Mouse (Mus musculus): ENCODE results near the gene Fhit. TPM values are rescaled to one million over a fixed set of nuclear protein-coding genes. Genes with fewer than 3 reads are reported as not detected.

Gene Fhit
- polyA plus RNA-seq, 1 experiment = 6.7 TPM

DNA sequence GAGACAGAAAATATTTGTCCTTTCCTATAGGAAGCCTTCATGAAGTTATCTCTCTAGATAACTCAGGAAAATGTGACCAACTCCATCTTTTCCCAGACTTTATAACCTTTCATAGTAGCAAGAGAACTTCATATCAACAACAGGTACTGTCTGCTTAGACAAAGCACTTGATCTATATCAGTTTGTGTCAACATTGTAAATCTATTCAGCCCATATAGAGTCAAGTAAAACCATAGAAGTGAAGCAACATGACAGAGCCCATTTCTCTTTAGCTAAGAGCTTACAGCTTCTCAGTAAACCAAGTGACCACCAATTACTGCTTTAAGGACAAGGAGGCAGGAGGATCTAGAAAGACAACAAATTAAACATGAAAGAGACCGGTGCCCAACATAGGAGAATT, 725.6 kb downstream of the Fhit start:
- Histone ChIP-seq H3K27ac (replicated peaks; ENCODE audit: low read depth, low read length) (no peak overlapping the region), H3K4me3 (ENCODE audit: insufficient read depth, low read depth, low read length) (no peak overlapping the region), H3K4me1 (ENCODE audit: control insufficient read depth, insufficient read depth, insufficient read length, low read length) (no peaks in the 10 kb centered on the region)

DNA sequence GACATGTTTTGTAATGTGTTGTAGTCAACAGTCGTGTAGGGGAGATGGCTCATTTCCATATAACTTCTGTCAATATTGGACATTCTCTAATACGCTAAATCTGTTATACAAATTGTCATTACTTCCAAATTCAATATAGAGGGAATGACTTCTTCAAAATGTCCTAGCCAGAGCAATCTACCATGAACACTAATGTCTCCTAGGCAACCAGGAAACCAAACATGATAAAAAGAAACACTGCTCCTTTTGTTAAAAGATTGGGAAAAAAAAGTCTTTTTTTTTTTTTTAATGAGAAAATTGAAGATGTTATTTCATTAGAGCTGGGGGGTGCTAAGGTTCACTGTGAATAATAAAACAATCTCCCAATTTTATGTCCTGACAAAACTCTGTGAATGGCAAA, 729.3 kb downstream of the Fhit start:
- Histone ChIP-seq H3K4me3 (ENCODE audit: insufficient read depth, low read depth, low read length) (no peak overlapping the region), H3K4me1 (ENCODE audit: control insufficient read depth, insufficient read depth, insufficient read length, low read length) (no peaks in the 10 kb centered on the region), H3K27ac (replicated peaks; ENCODE audit: low read depth, low read length) (no peak overlapping the region)

DNA sequence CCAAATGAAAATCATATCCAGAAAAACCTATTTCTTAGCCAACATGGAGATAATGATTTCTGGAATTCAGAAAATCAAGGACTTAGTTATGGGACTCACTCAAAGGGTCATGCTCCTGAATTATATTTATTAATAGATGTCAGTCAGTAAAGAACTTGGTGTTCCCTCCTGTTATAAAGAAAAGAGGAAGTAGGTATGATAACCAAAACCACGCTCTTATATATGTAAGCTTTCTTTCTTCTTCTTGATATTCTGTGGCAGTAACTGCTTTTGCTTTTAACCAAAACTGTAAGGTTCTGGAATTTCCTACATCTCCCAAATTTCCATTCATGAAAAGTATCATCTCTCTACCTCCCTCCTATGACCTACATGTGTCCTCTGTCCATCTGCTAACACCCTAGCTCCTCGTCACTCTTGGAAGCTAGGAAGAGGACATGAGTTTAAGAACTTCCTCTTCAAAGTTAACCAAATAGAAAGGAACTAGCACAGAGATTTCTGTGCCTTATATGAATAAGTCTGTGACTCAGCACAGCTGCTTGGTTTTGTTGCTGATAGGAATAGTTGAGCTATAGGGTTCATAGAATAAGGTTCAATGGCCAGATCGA, 731.3 kb downstream of the Fhit start:
- Histone ChIP-seq H3K4me3 (ENCODE audit: insufficient read depth, low read depth, low read length) (no peak overlapping the region), H3K27ac (replicated peaks; ENCODE audit: low read depth, low read length) (no peak overlapping the region; the same call in 1 of the 2 replicates), H3K4me1 (ENCODE audit: control insufficient read depth, insufficient read depth, insufficient read length, low read length) (no peaks in the 10 kb centered on the region)

DNA sequence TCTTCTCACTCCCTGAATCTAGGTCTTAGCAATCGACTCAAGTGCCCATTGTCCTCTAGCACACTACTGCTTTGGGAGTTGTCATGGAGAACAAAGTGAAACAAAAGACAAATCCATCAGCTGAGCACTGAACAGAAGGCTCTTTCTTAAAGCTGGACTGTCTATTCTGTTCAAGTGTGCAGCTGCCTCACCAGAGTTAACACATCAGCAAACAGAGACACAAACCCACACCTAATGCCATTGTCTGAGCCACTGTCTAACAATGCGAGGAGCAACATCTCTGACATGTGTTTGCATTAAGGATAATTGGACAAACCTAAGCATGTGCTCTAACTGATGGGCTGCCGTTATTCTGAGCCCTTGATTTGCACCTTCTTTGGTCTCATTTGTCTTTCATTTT, 738.3 kb downstream of the Fhit start:
- Histone ChIP-seq H3K4me3 (ENCODE audit: insufficient read depth, low read depth, low read length) (no peak overlapping the region), H3K4me1 (ENCODE audit: control insufficient read depth, insufficient read depth, insufficient read length, low read length) (no peaks in the 10 kb centered on the region), H3K27ac (replicated peaks; ENCODE audit: low read depth, low read length) (no peak overlapping the region)

DNA sequence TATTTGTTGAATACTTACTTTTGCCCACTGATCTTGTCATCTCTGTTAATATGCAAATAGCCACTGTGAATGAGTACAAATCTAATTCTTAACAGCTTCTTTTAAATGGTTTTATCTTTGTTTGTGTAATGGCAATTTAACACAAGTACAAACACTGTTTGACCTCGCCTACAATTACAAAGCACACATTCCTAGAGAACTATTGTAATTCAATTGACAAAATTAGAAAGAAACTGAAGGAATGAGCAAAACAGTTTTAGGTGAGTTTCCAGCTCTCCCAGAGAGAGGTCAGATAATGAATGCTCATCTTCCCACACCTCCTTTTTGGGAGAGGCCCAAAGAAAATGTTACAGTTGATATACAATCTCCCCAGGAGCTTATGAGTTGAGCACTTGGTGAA, 739.6 kb downstream of the Fhit start:
- no peak overlapping the region for H3K4me3 ChIP-seq (ENCODE audit: insufficient read depth, low read depth, low read length)
- no peak overlapping the region for H3K27ac ChIP-seq (replicated peaks; ENCODE audit: low read depth, low read length)
- no peaks in the 10 kb centered on the region for H3K4me1 ChIP-seq (ENCODE audit: control insufficient read depth, insufficient read depth, insufficient read length, low read length)

DNA sequence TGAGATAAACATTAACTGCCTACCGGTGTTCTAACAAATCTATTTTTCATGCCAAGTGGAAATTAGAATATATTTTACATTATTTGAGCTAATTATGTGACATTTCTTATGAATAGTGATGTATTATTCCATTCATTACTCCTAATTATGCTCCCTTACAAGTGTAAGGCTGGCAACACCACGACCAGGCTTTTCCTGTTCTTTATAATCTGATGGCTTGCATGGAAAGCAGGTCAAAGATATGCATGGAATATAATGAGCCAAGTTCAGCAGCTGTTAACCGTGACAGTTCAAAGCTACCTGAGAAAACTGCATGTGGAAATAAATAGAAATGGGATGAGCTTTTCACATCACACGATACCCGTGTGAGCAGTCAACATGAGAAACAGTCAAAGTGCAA, 746.8 kb downstream of the Fhit start:
- H3K4me1 ChIP-seq (ENCODE audit: control insufficient read depth, insufficient read depth, insufficient read length, low read length) = no peaks in the 10 kb centered on the region
- H3K4me3 ChIP-seq (ENCODE audit: insufficient read depth, low read depth, low read length) = no peak overlapping the region
- no peak overlapping the region for H3K27ac ChIP-seq (replicated peaks; ENCODE audit: low read depth, low read length)

DNA sequence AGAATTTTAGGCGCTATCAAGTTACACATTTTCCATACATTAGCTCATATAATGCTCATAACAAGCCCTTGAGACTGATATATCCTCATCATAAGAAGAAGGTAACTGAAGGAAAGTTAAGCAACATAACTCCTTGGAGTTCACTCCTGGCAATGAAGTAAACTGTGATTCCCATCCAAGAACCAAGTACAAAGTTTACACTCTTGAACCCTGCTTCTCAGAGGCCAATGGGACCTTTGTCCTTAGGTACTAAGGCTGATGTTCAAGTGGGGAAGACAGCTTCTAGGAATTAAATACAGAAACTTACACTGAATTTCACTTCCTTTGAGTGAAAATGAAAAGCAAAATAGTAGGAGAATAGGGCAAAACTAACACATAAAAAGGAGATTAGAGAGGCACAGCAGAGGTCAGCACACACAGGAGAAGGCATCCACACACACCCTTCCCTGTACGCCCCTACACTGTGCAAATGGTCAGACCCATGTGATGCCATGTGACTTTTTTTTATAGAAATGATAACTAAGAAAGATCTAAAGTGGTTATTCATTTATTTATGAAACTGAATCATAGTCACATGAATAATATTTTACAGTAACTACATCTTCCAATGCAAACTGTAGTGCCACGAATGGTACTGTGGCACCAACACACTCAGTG, 752.4 kb downstream of the Fhit start:
- H3K27ac ChIP-seq (replicated peaks; ENCODE audit: low read depth, low read length) = no peak overlapping the region
- H3K4me3 ChIP-seq (ENCODE audit: insufficient read depth, low read depth, low read length) = no peak overlapping the region
- no peaks in the 10 kb centered on the region for H3K4me1 ChIP-seq (ENCODE audit: control insufficient read depth, insufficient read depth, insufficient read length, low read length)

DNA sequence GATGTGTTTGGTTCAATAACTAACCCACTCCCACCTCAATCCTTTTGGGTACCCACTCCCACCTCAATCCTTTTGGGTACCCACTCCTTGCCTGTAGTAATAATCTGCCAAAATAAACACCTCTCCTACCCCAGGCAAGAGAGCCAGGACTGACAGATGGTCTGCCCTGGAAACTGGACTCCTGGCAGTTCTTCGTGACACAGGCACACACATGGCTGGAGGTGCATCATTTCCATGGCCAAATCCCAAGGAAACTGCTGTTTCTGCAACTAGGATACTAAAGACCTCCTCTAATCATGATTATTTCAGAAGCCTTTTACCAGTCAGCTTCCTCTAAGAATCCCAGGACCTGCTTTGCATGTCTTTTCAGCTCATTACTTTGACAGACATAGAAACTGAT, 756.5 kb downstream of the Fhit start:
- H3K4me3 ChIP-seq (ENCODE audit: insufficient read depth, low read depth, low read length) = no peak overlapping the region
- H3K27ac ChIP-seq (replicated peaks; ENCODE audit: low read depth, low read length) = no peak overlapping the region
- no peaks in the 10 kb centered on the region for H3K4me1 ChIP-seq (ENCODE audit: control insufficient read depth, insufficient read depth, insufficient read length, low read length)

DNA sequence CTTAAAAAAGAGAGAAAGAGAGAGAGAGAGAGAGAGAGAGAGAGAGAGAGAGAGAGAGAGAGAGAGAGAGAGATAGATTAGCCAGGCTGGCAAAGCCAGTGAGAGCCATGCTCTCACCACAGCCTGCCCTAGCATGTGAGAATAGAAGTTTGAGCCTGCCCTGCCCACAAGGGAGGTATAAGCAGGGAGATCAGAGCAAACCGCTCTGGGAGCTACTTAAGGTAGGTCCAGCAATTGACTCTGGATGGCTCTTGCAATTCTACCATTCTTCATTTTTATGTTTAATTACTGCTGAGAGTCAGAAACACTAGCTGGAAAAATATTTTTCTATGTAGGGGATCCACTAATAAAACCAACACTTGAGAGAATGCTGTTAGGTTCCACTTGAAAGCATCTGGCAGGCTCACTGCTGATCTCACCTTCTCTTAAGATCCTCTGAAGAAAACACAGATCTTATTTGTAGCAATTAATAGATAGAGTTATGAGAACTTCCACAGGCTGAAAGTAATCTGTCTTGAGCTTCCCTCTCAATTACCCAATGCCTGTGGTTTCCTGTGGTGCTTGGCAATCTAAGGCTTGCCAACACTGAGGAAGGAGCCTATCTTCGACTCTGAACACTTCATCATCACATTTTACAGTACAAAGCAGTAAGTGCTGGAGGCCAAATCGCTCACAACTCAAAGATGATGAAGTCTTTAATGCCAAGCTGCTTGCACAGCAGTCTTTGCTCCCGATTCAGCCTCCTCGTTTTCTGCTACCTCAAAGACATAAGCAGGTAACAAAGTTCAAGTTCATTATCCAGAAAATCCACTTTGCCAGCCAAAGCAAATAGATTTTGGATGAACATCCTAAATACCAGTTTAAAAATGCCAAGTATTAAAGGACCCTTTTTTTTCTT, 793.8 kb downstream of the Fhit start:
- Histone ChIP-seq H3K4me3 (ENCODE audit: insufficient read depth, low read depth, low read length) (no peak overlapping the region), H3K27ac (replicated peaks; ENCODE audit: low read depth, low read length) (no peak overlapping the region), H3K4me1 (ENCODE audit: control insufficient read depth, insufficient read depth, insufficient read length, low read length) (no peaks in the 10 kb centered on the region)

DNA sequence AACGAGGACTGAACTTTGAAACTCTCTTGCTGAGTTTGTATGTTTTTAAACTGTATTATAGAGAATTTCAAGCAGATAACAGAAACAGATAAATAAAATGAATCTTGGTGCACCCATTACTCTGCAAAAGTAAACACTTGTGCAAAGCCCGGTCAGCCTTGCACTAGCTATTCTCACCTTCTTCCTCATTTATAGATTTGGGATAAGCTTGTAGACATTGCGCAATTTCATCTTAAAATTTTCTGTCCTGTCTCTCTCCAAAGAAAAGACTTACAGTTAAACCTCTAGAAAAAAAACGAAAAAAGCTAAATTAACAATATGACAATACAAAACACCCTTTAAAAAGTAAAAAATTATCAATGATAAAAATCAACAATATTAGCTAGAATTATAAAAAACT, 795.0 kb downstream of the Fhit start:
- Histone ChIP-seq H3K4me3 (ENCODE audit: insufficient read depth, low read depth, low read length) (no peak overlapping the region), H3K4me1 (ENCODE audit: control insufficient read depth, insufficient read depth, insufficient read length, low read length) (no peaks in the 10 kb centered on the region), H3K27ac (replicated peaks; ENCODE audit: low read depth, low read length) (no peak overlapping the region)

DNA sequence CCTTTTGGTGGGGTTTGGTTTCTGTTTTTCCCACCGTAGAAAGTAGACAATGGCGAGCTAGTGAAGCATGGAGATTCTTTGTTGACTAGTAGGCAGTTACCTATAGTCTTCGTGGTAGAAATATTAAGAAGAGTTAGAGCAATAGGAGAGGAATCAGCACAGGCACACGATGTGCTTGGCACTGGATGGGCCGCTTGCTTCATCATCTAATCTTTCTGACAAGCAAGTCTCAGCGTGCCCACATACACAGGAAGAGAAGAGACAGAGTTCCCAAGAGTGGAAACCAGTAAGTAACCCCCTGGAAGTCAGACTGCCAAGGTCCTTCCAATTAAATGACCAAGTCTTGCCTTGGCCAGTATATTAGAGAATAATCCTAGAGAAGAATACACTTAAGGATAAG, 797.6 kb downstream of the Fhit start:
- Histone ChIP-seq H3K4me1 (ENCODE audit: control insufficient read depth, insufficient read depth, insufficient read length, low read length) (no peaks in the 10 kb centered on the region), H3K4me3 (ENCODE audit: insufficient read depth, low read depth, low read length) (no peak overlapping the region), H3K27ac (replicated peaks; ENCODE audit: low read depth, low read length) (no peak overlapping the region)

DNA sequence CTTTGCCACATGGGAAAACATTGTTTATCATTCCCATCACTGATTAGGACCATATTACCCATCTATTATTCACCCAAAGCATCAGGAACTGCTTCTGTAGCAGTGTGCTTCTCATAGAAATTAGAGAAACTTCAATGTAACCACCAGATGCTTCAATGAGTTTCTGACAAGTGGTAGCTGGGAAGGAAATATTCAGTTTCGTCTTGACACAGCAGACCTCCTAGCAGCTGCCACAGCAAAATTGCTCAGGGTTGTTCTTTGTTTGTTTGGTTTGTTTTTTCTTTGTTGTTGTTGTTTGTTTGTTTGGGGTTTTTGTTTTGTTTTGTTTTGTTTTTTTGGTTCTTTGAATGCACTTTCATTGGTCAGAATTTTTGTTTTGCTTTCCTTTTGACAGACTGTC, 798.5 kb downstream of the Fhit start:
- no peaks in the 10 kb centered on the region for H3K4me1 ChIP-seq (ENCODE audit: control insufficient read depth, insufficient read depth, insufficient read length, low read length)
- no peak overlapping the region for H3K4me3 ChIP-seq (ENCODE audit: insufficient read depth, low read depth, low read length)
- H3K27ac ChIP-seq (replicated peaks; ENCODE audit: low read depth, low read length) = no peak overlapping the region

DNA sequence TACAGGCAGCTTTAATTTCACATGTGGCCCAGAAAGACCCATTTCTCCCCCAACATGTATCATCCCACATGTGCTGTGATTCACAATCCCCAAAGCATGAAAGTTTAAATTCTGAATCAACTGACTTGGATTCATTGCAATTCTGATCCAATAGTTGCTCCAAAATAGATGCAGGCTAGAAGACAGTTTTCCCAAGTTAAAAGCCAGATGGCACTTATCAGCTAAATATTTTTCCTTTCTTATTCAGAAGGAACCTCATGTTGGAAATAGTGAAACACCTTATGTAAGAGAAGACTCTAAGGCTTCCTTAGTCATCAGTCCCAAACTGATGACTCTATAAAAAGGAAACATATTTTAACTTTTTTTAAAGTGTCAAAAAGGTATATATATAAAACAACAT, 815.9 kb downstream of the Fhit start:
- no peaks in the 10 kb centered on the region for H3K4me1 ChIP-seq (ENCODE audit: control insufficient read depth, insufficient read depth, insufficient read length, low read length)
- H3K27ac ChIP-seq (replicated peaks; ENCODE audit: low read depth, low read length) = no peak overlapping the region
- H3K4me3 ChIP-seq (ENCODE audit: insufficient read depth, low read depth, low read length) = no peak overlapping the region

DNA sequence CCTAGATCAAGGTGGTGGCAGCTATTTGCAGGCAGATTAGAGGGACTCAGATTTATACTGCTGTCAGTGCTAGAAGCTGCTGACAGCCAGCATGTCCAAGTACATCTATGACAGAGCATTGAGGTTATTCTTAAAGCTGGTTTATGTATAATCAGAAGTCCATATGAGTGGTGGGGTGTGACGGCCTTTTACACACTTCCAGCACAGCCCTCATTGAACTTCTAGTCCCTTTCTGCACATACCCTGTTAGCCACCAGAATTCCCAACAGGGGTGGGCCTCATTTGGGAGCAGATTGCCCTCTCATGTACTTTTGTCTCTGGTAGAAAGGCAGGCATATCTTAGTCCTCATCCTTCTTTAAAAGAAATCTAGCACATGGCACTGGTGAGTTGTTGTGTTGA, 817.8 kb downstream of the Fhit start:
- Histone ChIP-seq H3K4me1 (ENCODE audit: control insufficient read depth, insufficient read depth, insufficient read length, low read length) (no peaks in the 10 kb centered on the region), H3K27ac (replicated peaks; ENCODE audit: low read depth, low read length) (no peak overlapping the region), H3K4me3 (ENCODE audit: insufficient read depth, low read depth, low read length) (no peak overlapping the region)

DNA sequence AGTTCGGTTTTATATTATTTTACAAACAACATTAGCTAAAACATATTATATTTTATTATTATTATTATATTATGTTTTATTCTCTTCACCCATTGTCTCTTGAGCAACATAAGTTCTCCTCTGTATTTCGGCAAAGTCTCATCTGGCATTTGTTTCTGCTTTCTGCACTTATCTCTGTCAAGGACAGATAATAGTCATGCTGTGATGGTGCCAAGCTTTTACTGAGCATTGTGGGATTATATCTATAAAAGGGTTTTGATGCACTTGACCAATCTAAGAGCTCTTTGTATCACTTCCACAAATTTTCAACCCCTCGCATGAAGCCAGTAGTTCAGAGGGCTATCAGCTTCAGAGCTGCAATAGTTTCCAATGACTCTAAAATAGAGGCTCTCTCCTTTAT, 845.1 kb downstream of the Fhit start:
- Histone ChIP-seq H3K27ac (replicated peaks; ENCODE audit: low read depth, low read length) (no peak overlapping the region), H3K4me3 (ENCODE audit: insufficient read depth, low read depth, low read length) (no peak overlapping the region), H3K4me1 (ENCODE audit: control insufficient read depth, insufficient read depth, insufficient read length, low read length) (no peaks in the 10 kb centered on the region)

DNA sequence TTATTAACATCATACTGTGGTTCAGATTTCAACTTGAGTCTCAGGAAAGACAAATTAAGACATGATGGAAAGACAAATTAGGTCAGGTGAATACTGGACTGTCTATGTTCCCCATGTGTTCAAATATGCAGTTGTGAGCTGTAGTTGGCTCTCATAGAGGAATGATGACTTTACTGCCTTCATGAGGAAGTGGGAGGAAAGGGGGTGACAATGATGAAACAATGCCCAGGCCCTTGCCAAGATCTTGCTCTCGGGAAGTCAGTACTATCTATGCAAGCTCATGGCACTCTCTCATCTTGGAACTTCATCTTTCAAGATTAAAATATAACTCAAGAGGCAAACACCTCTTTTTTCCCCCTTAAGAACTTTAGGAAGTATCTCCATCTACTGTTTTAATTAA, 849.6 kb downstream of the Fhit start:
- no peaks in the 10 kb centered on the region for H3K4me1 ChIP-seq (ENCODE audit: control insufficient read depth, insufficient read depth, insufficient read length, low read length)
- no peak overlapping the region for H3K4me3 ChIP-seq (ENCODE audit: insufficient read depth, low read depth, low read length)
- no peak overlapping the region for H3K27ac ChIP-seq (replicated peaks; ENCODE audit: low read depth, low read length)
